Mouse (Mus musculus): Measurements from ENCODE around the gene Cd93. TPM values are rescaled to one million over a fixed set of nuclear protein-coding genes. Genes with fewer than 3 reads are reported as not detected.

Cd93 gene
- polyA plus RNA-seq, 1 experiment from 2014 or later: 11.8 TPM

Other genes with a start within 250 kb of the Cd93 start
- 2.9 and 3.1 TPM in 2 replicates for gene Sstr4, start 48.2 kb downstream of the Cd93 start, polyA plus RNA-seq (2015; fragmentation: Nextera tagmentation; extraction: Ambion mirVana)
- 21.7 and 23.0 TPM in 2 replicates for gene Thbd, start 35.4 kb downstream of the Cd93 start, polyA plus RNA-seq (2015; fragmentation: Nextera tagmentation; extraction: Ambion mirVana)
- gene Nxt1, start 229.0 kb upstream of the Cd93 start, polyA plus RNA-seq (2015; fragmentation: Nextera tagmentation; extraction: Ambion mirVana): 76.9 and 80.4 TPM in 2 replicates
- gene Gzf1, start 237.5 kb upstream of the Cd93 start, polyA plus RNA-seq (2015; fragmentation: Nextera tagmentation; extraction: Ambion mirVana): 18.7 and 20.1 TPM in 2 replicates